Mouse (Mus musculus): ENCODE results near the gene Dhx37. TPM values are rescaled to one million over a fixed set of nuclear protein-coding genes. Genes with fewer than 3 reads are reported as not detected.
A peak's percentile ranks its signal among the peaks of the same experiment; 100 is the strongest.

Dhx37 gene
- total and polyA plus RNA-seq, 3 experiments, result 27.4 to 549 (median 55.3) TPM

DNA sequence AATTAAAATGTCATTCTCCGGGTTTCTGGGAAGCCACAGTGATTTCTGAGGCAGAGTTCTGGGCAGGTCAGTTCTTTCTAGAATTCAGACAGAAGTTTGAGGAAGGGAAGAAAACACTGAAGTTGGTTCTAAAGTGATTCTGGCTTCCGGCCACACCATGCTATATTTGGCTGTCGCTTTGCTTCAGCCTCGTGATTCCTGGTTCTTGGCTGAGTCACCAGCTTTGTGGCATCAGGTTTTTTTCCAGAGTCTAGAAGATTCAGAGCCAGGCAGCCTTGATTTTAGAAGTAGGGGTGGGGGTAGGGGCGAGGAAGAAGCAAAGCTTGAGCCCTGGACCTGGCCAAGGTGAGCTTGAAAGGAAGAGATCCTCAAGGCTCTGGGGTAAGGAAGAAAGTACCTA is 42.3 kb downstream of the Dhx37 start:
- no peaks in the 10 kb centered on the region for H3K9me3 ChIP-seq (replicated peaks; ENCODE audit: insufficient read depth, low read length)
- DNase-seq (ENCODE audit: low read depth, low spot score), result peak; percentile 83
- H3K9ac ChIP-seq (ENCODE audit: control insufficient read depth, low read depth, low read length, poor library complexity, severe bottlenecking), result peak overlapping the region; percentile 13
- TF ChIP-seq USF1 (IDR thresholded peaks at IDR 0.05; ENCODE audit: low read depth, low read length) (peak; percentile 39; the same call in 1 of the 2 replicates), GABPA (IDR thresholded peaks at IDR 0.05; ENCODE audit: low read depth, low read length) (0 out of 2 replicates have a peak, but pooled peaks have one; percentile 26), MXI1 (IDR thresholded peaks at IDR 0.05; ENCODE audit: low read depth, low read length) (peak; percentile 72), TBP (IDR thresholded peaks at IDR 0.05; ENCODE audit: low read depth, low read length) (no peak), MAX (IDR thresholded peaks at IDR 0.05; ENCODE audit: low read length) (peak; percentile 83), TAL1 (IDR thresholded peaks at IDR 0.05; ENCODE audit: low read length) (no peak), MAFK (IDR thresholded peaks at IDR 0.05; ENCODE audit: borderline replicate concordance, low read depth, low read length) (no peak; the same call in 1 of the 2 replicates), KAT2A (conservative IDR thresholded peaks at IDR 0.05; ENCODE audit: low read depth, low read length) (peak; percentile 44; the same call in 1 of the 2 replicates), MEF2A (IDR thresholded peaks at IDR 0.05; ENCODE audit: extremely low read depth, insufficient replicate concordance, low read depth, low read length, poor library complexity, severe bottlenecking) (peak; percentile 98), SIN3A (IDR thresholded peaks at IDR 0.05; ENCODE audit: low read length) (peak; percentile 75; the same call in 1 of the 2 replicates), MYC (IDR thresholded peaks at IDR 0.05; ENCODE audit: low read depth, low read length) (peak; percentile 84), USF2 (IDR thresholded peaks at IDR 0.05; ENCODE audit: borderline replicate concordance in 1 of 2, insufficient read depth in 1 of 2, low read depth in 1 of 2, low read length in 2 of 2) (no peak), MYB (IDR thresholded peaks at IDR 0.05; ENCODE audit: low read depth, low read length) (no peak), ZC3H11A (IDR thresholded peaks at IDR 0.05; ENCODE audit: low read depth, low read length) (0 out of 2 replicates have a peak, but pooled peaks have one; percentile 15), NELFE (IDR thresholded peaks at IDR 0.05; ENCODE audit: low read depth, low read length) (no peak), ETS1 (IDR thresholded peaks at IDR 0.05; ENCODE audit: low read depth, low read length) (peak; percentile 86), EP300 (IDR thresholded peaks at IDR 0.05; ENCODE audit: low read depth in 1 of 2, low read length in 2 of 2) (peak in 1 of 2 experiments; percentile 60; a peak in 3 of 4 replicates), BHLHE40 (IDR thresholded peaks at IDR 0.05; ENCODE audit: borderline replicate concordance, low read depth, low read length) (peak; percentile 80), TCF12 (IDR thresholded peaks at IDR 0.05; ENCODE audit: low read depth, low read length) (peak; percentile 22; the same call in 1 of the 2 replicates), RAD21 (IDR thresholded peaks at IDR 0.05; ENCODE audit: low read depth, low read length) (no peak), CHD2 (IDR thresholded peaks at IDR 0.05; ENCODE audit: low read length) (no peak), ELF1 (IDR thresholded peaks at IDR 0.05; ENCODE audit: low read depth, low read length) (0 out of 2 replicates have a peak, but pooled peaks have one; percentile 12), NRF1 (IDR thresholded peaks at IDR 0.05; ENCODE audit: insufficient read depth, low read depth, low read length, poor library complexity, severe bottlenecking) (no peak), CHD1 (IDR thresholded peaks at IDR 0.05; ENCODE audit: low read depth, low read length) (no peak), HCFC1 (IDR thresholded peaks at IDR 0.05; ENCODE audit: low read depth, low read length) (0 out of 2 replicates have a peak, but pooled peaks have one; percentile 46), SMC3 (IDR thresholded peaks at IDR 0.05; ENCODE audit: low read depth, low read length) (no peak), ZNF384 (IDR thresholded peaks at IDR 0.05; ENCODE audit: low read depth, low read length) (peak; percentile 68), RCOR1 (IDR thresholded peaks at IDR 0.05; ENCODE audit: low read depth, low read length) (peak; percentile 97)
- peaks cover 7 to 35% of the 10 kb centered on the region in 2 experiments for H3K36me3 ChIP-seq (ENCODE audit: control insufficient read depth in 1 of 2, insufficient read depth in 2 of 2, low read length in 2 of 2)
- peaks cover 23% of the 10 kb centered on the region for H3K79me2 ChIP-seq (ENCODE audit: control insufficient read depth, insufficient read depth, low read length, poor library complexity)
- H3K27me3 ChIP-seq (ENCODE audit: control insufficient read depth in 1 of 2, insufficient read depth in 2 of 2, low read length in 2 of 2), result no peaks in the 10 kb centered on the region
- H3K27ac ChIP-seq (ENCODE audit: control insufficient read depth, low read depth, low read length), result peak overlapping the region; percentile 25
- H3K4me3 ChIP-seq (ENCODE audit: control insufficient read depth in 1 of 2, insufficient read depth in 1 of 2, low read depth in 2 of 2, low read length in 2 of 2), result no peak overlapping the region
- H3K4me1 ChIP-seq (ENCODE audit: control insufficient read depth in 1 of 2, insufficient read depth in 2 of 2, low read length in 2 of 2), result peaks cover 9 to 40% of the 10 kb centered on the region in 2 experiments

Data from MEL (cell line).